Mouse (Mus musculus): ENCODE data around the gene Adarb2.

Adarb2 gene

DNA sequence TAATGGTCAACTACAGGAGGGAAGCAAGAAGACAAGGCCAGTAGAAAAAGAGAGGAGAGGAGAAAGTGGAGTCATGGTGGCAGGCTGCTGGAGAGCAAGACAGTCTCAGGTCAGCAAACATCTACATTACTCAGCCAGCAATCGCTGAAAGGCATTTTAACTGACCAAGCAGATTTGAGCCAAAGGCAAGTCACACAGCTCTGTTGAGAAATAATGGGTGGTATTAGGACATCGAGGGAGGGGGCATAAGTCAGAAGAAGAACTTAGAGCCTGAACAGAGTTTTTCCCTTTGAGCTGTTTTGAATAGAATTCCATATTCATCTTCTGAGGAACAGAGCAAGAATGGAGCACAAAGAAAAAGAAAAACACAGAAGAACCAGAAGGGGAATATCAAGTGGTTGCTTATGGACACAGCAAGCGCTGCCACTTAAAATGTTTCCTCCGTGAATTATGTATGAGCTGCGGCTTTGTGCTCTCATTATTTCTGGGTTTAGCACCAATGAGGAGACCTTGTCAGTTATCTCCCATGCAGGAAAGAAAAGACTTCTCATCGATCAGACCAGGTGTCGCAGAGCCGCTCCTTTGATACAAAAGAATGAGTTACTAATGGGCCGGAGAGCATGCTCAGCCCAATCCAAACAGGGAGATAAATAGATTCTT is 477.9 kb downstream of the Adarb2 start:
- peak; percentile 36 for DNase-seq (ENCODE audit: low spot score)

DNA sequence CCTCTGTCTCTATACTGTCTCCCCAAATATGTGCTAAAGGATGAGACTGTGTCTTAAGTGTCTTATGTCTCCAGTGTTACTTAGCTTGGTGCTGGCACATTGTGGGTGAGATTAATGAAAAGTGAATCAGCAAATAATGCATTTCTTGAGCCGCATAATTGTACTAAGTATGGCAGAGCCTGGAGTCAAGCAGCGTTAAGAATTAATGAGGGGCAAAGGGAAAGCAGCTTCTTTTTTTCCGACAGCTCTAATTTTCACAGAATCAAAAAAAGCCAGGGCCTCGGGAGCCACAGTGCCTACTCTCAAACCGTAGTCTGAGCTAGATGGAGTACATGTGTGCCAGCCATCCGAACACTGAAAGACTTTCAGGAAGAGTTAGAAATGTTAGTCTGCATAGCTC is 488.8 kb downstream of the Adarb2 start:
- DNase-seq (ENCODE audit: low spot score): peak; percentile 62

DNA sequence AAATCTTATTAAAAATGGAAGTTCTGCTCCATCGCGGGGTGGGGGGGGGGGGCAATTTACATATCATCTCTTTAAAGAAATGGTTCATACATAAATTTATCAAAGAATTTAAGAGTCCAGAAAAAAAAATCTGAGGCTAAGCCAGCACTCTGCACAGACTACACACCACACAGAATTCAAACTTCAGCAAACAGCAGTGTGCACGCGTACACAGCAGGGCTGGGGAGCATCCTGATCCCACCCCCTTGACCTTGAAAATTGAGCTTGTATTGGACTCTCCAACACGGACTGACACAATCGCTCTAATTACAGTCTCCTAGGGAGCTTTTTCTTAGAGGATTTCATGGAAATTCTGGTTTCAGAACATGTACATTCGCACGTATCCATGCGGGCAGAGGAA is 490.1 kb downstream of the Adarb2 start:
- peak; percentile 48 for DNase-seq (ENCODE audit: low spot score)

DNA sequence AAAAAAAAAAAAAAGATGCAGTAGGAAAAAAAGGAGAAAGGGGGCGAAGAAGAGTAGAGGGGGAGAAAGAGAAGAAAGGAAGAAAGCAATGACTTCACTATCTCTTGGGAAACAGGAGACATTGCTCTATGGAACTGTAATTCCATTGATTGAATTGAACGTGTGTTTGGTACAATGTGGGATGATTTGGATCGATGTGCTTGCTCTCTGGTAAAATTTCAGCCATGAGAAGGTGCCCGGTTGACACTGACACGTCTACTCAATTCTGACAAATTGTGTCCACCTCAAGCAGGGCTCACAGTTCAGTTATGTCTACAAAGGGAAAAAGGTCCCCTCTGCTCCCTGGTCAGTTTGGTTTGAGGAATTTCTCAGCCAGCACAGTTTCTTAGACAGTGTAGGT is 495.8 kb downstream of the Adarb2 start:
- no peak for DNase-seq (ENCODE audit: low spot score)

DNA sequence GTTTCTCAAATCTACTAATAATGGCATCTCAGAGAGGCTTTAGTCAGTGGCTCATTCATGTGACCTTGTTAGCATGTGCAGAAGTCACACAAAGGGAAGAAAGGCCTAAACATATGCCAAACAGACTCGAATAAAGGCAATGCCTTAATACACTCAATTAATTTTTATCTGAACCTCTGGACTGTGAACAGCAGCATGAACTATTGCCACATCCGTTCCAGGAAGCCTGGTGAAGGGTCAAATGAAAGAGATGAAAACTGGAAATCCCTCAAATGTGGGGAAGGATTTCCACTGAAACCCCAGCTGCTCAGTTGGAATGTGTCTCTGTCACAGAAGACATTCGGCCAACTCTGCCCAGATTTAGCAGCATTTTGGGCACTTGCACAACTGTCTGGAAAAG is 497.2 kb downstream of the Adarb2 start:
- no peak for DNase-seq (ENCODE audit: low spot score)

DNA sequence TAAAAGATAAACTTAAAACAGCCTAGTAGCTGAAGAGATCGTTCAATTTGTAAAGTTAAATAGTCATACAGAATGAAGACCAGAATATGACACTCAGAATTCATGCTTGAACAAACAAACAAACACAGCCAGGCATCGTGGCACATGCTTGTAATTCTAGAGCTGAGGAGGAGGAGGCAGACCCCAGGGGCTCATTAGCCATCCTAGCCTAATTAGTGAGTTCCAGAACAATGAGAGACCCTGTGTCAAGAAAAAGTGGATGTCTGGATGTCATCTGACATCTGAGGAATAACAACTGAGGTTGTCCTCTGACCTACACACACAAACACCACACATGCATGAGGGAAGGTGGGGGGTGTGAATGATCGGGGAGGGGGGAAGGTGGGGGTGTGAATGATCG is 498.3 kb downstream of the Adarb2 start:
- peak; percentile 57 for DNase-seq (ENCODE audit: low spot score)

DNA sequence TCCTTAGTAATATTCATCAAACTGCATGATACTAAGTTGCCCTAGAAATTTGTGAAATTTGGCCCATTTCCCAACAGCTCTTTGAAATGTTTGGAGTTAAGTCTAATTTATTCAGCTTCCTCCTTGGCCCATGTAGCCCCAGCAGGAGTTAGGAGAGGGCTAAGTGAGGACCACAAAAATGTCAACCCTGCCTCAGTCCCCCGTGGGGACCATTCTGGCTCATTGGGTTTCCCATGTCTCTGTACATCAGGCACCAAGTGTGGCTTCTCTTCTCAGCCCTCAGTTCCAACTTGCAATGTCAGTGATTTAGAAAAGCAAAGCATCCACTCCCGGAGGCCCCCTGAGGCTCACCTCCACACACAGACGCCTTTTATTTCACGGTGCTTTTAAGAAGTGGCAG is 502.6 kb downstream of the Adarb2 start:
- no peak for DNase-seq (ENCODE audit: low spot score)

DNA sequence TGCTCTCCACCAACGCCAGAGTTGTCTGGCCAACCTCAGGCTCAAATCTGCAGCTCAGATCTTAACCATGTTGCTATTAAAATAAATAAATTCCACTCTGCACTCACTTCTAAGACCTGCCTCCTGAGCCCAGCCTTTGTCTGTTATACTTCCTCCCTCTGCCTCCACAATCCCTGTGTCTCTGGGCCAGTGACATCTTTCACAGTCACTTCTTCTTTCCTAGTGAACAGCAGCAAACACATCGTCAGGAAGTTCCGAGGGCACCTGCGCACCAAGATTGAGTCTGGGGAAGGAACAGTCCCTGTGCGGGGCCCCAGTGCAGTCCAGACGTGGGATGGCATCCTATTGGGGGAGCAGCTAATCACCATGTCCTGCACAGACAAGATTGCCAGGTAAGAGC is 510.7 kb downstream of the Adarb2 start:
- DNase-seq (ENCODE audit: low spot score): no peak

DNA sequence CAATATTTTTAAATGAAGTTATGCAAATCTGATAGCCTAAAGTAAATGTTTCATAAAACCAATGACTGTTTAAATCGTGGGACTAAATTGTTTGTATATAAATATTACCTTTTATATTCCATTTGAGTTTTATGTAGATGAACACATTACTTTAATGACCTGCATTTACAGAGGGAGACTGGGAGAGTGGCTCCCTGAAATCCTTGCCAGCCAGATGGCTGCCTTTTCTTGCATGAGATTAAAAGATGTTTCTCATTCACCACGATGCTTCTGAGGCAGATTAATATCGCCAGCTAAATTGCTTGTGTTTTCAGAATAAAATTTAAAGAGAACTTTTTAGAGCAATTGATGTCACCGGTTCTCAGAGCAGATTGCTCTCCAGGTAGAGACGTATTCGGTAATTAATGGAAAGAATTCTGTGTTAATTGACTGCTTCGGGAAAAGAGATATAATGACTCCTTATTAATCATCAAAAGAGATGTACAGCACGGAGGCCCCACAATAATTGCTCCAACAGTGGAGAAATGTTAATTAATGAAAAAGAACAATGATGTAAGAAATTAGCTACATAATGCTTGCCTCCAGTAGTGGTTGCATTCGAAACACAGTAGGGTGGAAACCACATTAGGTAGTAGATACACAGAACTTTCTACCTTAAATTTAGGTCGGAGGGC is 527.4 kb downstream of the Adarb2 start:
- peak; percentile 18 for DNase-seq (ENCODE audit: low spot score)

DNA sequence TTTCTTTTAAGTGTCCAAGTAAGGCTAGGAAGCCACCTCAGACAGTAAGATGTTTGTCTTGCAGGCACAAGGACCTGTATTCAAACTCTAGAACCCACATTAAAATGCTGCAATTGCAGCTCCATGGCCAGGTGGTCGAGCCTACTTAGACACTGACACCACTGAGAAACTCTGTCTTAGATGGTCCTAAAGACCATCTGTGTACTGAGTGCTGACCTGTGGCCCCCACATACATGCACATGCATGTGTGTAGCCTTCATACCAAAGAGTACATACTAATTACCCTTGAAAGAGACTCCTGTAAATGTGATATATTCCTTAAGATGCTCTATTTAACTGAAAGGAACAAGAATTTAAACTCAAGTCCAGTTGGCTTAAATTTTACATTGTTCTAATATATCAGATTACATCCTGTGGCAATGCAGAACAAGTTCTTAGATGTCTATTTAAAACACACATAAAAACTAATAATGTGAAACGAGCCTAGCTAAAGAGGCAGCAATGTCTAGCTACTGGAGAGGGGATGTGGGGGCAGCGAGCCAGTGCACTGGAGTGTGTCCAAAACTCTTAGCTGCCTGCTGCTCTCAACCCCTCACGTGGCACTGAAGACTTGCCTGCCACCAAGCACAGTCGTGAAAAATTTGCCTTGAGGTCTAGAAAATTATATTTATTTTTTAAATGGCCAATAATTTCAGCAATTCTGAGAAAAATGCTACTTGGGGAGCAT is 534.6 kb downstream of the Adarb2 start:
- no peak for DNase-seq (ENCODE audit: low spot score)

DNA sequence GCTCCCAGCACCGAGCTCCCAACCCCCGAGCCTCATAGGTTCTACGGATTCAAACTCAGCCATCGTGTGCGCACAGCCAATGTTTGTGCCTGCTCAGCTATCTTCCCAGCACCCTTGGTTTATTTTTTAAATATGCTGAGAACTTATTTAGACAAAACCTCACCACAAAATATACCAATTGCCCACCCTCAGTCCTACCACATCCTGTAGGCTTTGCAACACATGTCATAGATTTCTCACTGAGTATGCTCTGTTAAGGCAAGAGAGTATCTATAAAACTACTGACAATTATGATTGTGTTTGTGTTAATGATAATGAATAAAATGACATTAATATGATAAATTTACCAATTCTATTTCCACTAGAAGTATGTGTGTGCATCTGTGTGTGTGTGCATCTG is 540.1 kb downstream of the Adarb2 start:
- no peak for DNase-seq (ENCODE audit: low spot score)

DNA sequence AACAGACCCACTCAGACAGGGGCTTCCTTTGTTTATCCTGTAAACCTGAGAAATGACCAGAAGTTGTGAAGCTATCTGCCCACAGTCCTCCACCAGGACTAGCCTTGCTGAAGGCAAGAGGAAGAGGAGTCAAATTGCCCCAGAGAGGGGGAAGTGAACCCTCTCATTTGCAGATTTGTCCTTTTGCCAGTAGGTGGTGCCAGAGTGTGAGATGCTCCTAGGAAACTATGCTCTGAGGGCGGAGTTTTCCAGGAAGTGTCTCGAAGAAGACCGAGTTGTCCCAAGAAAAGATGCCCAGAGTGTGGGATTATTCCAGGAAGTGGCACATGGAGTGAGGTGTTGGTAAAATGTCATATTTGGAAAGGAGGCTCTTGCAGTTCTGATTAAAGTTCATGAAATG is 541.9 kb downstream of the Adarb2 start:
- peak; percentile 43 for DNase-seq (ENCODE audit: low spot score)

DNA sequence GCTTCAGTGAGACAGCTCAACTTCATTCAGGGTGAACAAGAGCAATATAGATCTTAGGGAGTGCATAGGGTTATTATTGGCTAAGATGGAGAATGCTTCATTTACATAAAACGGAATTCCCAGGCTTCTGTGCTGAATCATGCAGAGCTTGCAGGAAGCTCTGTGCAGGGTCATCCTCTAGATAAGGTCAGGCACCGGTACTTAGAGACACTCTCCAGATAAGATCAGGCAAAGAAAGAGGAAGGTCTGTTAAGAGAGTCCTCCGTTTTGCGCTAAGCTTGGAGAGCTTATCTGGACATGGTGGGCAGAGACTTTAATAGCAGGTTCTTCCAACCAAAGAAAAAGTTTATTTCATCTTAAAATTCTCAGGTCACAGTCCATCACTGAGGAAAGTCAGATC is 542.9 kb downstream of the Adarb2 start:
- no peak for DNase-seq (ENCODE audit: low spot score)

DNA sequence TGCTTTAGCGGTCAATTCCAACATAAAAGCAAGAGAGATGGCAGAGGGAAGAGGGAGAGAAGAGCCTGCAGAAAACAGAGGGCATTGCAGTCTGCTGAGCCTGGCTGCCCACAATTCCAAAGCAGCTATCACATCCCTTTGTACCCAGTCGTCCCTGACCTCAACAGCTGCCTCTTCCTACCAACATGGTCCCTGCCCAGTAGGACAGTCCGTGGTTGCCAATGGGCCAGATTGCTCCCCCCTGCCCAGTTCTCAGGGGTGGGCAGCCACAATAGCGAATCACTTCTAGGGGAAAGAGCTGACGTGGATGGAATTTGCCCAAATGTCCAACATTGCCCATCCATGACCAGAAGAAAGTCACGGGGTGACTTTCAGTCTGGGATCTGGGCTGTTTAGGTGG is 546.8 kb downstream of the Adarb2 start:
- no peak for DNase-seq (ENCODE audit: low spot score)

DNA sequence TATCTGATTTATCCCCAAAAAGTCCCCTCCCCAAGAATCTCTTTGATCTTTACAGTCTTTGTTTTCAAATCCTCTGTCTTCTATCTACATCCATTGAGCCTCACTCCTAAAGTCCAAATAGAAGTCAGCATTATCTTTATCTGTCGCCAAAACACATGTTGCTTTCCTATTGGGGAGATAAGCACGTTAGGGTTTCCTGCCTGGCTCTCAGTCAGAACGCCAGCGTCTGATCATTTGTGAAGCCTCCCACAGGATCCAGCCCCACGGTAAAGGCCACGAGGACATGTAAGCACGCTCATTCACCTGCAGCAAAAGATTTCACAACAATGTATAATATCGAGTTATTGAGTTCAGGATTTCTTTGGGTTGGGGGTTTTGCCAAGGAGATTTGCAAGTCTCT is 558.3 kb downstream of the Adarb2 start:
- no peak for DNase-seq (ENCODE audit: low spot score)

DNA sequence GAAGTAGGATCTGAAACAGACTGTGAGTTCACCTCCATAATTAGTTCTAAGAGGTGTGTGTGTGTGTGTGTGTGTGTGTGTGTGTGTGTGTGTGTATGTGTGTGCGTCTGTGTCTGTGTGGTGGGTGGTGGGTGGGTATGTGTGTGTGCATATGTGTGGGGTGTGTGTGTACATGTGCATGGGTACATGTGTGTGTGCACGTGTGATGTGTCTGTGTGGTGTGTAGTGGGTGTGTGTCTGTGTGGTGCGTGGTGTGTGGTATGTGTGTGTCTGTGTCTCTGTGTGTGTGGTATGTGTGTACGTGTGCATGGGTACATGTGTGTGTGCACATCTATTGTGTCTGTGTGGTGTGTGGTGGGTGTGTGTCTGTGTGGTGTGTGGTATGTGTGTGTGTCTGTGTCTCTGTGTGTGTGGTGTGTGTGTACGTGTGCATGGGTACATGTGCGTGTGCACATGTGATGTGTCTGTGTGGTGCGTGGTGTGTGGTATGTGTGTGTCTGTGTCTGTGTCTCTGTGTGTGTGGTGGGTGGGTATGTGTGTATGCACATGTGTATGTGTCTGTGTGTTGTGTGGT is 567.1 kb downstream of the Adarb2 start:
- no peak for DNase-seq (ENCODE audit: low spot score)

DNA sequence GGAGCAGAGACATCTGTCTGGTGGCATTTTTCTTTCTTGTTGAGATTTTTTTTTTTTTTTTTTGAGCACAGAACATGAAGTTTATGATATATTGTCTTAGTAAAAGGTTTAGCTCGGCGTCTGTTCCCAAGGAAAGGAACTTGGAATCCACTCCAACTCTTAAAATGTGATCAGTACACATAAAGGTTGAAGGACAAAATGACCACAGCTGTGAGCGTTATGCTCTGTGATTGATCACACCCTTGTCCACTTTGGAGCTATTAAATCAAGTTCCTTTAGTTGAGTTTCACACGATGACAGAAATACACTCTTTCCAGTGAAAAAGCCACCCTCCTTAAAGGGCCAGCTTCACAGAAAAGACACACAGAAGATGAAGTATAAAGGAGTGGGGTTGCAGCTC is 568.0 kb downstream of the Adarb2 start:
- no peak for DNase-seq (ENCODE audit: low spot score)

DNA sequence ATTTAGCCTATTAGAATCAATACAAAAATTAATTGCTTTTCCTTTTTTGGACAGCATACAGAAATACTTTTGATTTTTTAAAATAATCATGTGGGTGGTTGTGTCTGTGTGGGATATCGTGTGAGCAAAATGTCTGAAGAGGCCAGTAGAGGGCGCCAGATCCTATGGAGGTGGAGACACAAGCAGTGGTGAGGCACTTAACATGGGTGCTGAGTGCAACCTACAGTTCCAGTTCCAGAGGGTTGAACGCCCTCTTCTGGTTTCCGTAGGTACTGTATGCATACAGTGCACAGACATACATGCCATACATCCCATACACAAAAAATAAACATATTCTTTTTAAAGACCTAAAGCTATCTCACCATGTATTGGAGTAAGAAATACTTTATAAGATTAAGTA is 577.8 kb downstream of the Adarb2 start:
- DNase-seq (ENCODE audit: low spot score): peak; percentile 58

DNA sequence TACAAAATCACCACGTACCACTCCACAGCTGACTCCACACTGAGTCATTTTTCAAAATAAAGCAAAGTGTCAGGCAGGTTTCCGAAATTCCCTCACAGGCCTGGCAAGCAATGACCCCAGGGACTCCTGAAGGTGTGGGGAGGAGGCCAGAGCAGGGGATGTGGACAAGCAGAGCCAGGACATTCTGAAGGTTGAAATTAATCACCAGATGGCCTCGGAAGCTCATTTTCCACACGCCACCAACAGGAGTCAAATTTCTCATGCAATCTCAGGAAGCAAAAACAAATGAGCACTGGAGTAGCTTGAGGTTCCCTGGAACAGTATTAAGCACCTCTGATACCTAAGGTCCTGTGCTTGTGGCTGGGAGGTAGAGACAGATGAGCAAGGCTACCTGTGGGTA is 580.0 kb downstream of the Adarb2 start:
- no peak for DNase-seq (ENCODE audit: low spot score)

DNA sequence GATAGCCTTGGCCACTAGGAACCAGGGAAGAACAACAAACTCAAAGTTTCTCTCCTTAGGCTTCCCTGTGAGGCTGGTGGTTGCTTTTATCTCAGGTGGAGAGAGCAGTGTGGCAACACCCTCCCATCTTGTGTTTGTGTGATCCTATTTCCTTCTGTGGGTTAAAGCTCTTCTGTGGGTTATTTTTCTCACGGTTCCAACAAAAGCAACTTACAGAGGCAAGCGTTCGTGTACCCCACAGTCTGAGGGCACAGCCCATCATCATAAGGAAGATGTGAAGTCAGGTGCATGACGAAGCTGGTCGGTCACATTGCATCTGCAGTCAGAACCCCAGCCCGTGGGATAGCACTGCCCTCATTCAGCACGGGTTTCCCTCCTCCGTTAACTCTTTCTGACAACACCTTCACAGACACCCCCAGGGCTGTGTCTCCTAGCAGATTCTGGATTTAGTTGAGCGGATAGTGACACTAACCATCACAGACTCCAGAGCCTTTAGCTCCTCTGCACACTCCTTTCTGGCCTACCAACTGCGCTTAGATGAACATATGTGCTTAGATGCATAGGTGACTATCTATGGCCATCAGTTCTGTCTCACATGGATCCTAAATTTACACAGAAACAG is 581.1 kb downstream of the Adarb2 start:
- no peak for DNase-seq (ENCODE audit: low spot score)

DNA sequence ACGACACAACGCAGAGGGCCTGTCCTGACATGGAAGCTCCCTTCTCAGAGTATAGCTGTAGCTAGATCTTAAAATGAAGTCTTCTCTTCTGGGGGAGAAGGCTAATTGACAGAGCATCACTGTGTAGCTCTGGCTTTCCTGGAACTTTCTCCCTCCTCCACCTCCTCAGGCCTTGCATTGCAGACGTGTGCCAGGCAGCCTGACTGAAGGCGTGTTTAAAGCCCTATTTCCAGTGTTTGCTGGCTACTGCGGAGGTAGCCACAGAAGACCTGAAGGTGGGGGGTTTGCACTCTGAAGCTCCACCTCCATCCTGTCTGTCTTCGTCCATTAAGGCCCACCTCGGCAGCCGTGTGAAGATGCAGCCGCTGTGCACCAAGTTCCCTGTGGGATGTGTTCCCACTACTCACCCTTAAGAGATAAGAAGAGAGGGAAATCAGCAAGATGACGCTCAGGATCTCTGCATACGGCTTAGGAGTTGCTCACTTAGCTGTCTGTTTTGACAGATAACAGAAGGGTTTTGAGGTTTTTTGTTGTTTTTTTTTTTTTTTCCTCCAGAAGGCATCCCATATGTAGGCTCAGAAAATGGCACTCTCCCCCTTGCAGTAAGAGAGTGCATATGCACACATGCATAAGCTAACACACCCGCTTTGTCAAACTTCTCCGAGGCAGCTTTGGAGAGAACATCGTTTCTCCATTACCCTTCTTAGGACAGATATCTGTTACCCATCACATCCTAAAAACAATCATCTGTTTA is 581.8 kb downstream of the Adarb2 start:
- DNase-seq (ENCODE audit: low spot score): no peak

DNA sequence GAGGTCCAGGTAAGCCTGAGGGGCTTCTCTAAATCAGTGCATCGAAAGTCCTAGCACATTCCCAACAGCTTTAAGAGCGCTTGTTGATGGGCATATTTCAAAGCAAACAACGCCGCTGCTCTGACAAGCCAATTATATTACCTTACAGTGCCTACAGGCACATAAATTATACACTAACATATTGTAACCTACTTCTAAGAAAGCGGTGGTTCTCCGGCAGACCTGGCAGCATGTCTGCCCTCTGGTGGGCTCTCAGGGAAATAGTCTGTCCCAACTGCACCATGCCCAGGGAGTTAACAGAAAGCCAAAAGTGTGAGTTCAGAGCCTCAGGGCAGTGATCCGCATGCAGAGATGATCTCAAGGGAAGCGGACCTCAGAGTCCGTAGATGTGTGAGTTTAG is 582.5 kb downstream of the Adarb2 start:
- DNase-seq (ENCODE audit: low spot score): peak; percentile 77

Measured in retina, embryonic 14.5 days (tissue).